Mouse (Mus musculus): Measurements from ENCODE around the gene Cnih4. TPM values are rescaled to one million over a fixed set of nuclear protein-coding genes. Genes with fewer than 3 reads are reported as not detected.

Cnih4 gene
- 87.0 TPM for polyA plus RNA-seq (2017; shearing (Covaris generic))

GRCm38 (mm10) chr1:181143950-181144836 is at the start of gene Cnih4, which contains the start of gene Nvl:
Gene Cnih4, plus strand, starts transcription at chr1:181144693.
Gene Nvl, minus strand, starts transcription at chr1:181144204.

GRCm38 (mm10) chr1:181211920-181212633 is 67.6 kb downstream of the Cnih4 start, which contains the start of gene Wdr26:
Gene Wdr26, minus strand, starts transcription at chr1:181212001.

Other genes with a start within 250 kb of the Cnih4 start
- 117 TPM for gene Pycr2, start 240.4 kb upstream of the Cnih4 start, polyA plus RNA-seq (2017; shearing (Covaris generic))
- gene Lefty1, start 209.7 kb upstream of the Cnih4 start, polyA plus RNA-seq (2017; shearing (Covaris generic)) = 0.35 TPM
- gene Tmem63a, start 202.3 kb upstream of the Cnih4 start, polyA plus RNA-seq (2017; shearing (Covaris generic)) = 61.5 TPM
- gene Ephx1, start 123.8 kb upstream of the Cnih4 start, polyA plus RNA-seq (2017; shearing (Covaris generic)) = 402 TPM
- not detected for gene 9130409I23Rik, start 93.5 kb upstream of the Cnih4 start, polyA plus RNA-seq (2017; shearing (Covaris generic))
- gene Nvl, start 489 bp upstream of the Cnih4 start, polyA plus RNA-seq (2017; shearing (Covaris generic)) = 30.7 TPM
- 20.3 TPM for gene Wdr26, start 67.3 kb downstream of the Cnih4 start, polyA plus RNA-seq (2017; shearing (Covaris generic))
- gene Cnih3, start 207.9 kb downstream of the Cnih4 start, polyA plus RNA-seq (2017; shearing (Covaris generic)) = not detected